Mouse (Mus musculus): ENCODE data around the gene Zc3h18. TPM values are rescaled to one million over a fixed set of nuclear protein-coding genes. Genes with fewer than 3 reads are reported as not detected.

Zc3h18 gene
- total and polyA plus RNA-seq, 2 experiments from 2014 or later = 25.3 to 25.6 TPM

GRCm38 (mm10) chr8:122441326-122441725, 64.9 kb downstream of the Zc3h18 start:
- 95% methylated on average over 1 of the region's 1 CpGs for WGBS
- no peak overlapping the region for H3K9ac ChIP-seq (replicated peaks; ENCODE audit: low read length)
- DNase-seq (ENCODE audit: low spot score) (no peak), ATAC-seq (no peak)
- peaks cover 16% of the 10 kb centered on the region; the same call in 1 of the 2 replicates for H3K4me1 ChIP-seq (ENCODE audit: insufficient read depth, low read length)
- no peak overlapping the region for H3K4me2 ChIP-seq (ENCODE audit: low read depth, low read length)
- peaks cover 16% of the 10 kb centered on the region; the same call in 1 of the 2 replicates for H3K36me3 ChIP-seq (ENCODE audit: insufficient read depth, low read length)
- H3K4me3 ChIP-seq (ENCODE audit: low read length) = no peak overlapping the region
- no peak overlapping the region for H3K27ac ChIP-seq
- no peaks in the 10 kb centered on the region for H3K27me3 ChIP-seq (ENCODE audit: insufficient read depth, low read length)
- no peaks in the 10 kb centered on the region for H3K9me3 ChIP-seq (ENCODE audit: low read length)
- TF ChIP-seq CTCF (IDR thresholded peaks at IDR 0.05; ENCODE audit: low read depth) = no peak

DNA sequence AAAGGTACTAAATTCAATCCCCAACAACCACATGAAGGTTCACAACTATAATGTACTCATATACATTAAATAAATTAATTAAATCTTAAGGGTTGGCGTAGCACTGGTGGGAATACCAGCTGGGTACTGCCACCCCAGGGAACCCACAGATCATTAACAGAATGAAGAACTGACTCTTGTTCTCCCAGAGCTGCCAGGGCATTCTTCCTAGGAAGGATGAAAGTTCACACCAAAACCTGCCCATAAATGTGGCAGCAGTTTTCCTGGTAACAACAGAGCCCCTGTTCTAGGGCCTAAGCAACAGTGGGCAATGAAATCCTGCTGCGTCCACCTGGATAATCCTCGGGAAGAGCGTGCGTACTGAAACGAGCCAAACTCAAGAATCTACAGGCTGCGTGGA, 65.9 kb downstream of the Zc3h18 start:
- Histone ChIP-seq H3K27me3 (ENCODE audit: insufficient read depth, low read length) (no peaks in the 10 kb centered on the region), H3K9ac (replicated peaks; ENCODE audit: low read length) (peak overlapping the region; percentile 71), H3K9me3 (ENCODE audit: low read length) (no peaks in the 10 kb centered on the region), H3K4me3 (ENCODE audit: low read length) (peak overlapping the region; percentile 64), H3K36me3 (ENCODE audit: insufficient read depth, low read length) (peaks cover 13% of the 10 kb centered on the region; the same call in 1 of the 2 replicates), H3K27ac (peak overlapping the region; percentile 82; the same call in 1 of the 2 replicates), H3K4me1 (ENCODE audit: insufficient read depth, low read length) (peaks cover 16% of the 10 kb centered on the region; the same call in 1 of the 2 replicates), H3K4me2 (ENCODE audit: low read depth, low read length) (peak overlapping the region; percentile 70)
- 12% methylated on average over 7 of the region's 7 CpGs for WGBS
- no peak for TF ChIP-seq CTCF (IDR thresholded peaks at IDR 0.05; ENCODE audit: low read depth)
- ATAC-seq (no peak), DNase-seq (ENCODE audit: low spot score) (no peak)

GRCm38 (mm10) chr8:122442781-122443180, 66.4 kb downstream of the Zc3h18 start:
- H3K4me3 ChIP-seq (ENCODE audit: low read length) = peak overlapping the region; percentile 64
- H3K27ac ChIP-seq = peak overlapping the region; percentile 82
- peaks cover 13% of the 10 kb centered on the region; the same call in 1 of the 2 replicates for H3K36me3 ChIP-seq (ENCODE audit: insufficient read depth, low read length)
- peaks cover 16% of the 10 kb centered on the region; the same call in 1 of the 2 replicates for H3K4me1 ChIP-seq (ENCODE audit: insufficient read depth, low read length)
- peak overlapping the region; percentile 70 for H3K4me2 ChIP-seq (ENCODE audit: low read depth, low read length)
- DNase-seq (ENCODE audit: low spot score) (peak; percentile 27), ATAC-seq (no peak)
- 0% methylated on average over 12 of the region's 12 CpGs for WGBS
- peak overlapping the region; percentile 71 for H3K9ac ChIP-seq (replicated peaks; ENCODE audit: low read length)
- H3K27me3 ChIP-seq (ENCODE audit: insufficient read depth, low read length) = no peaks in the 10 kb centered on the region
- no peak for TF ChIP-seq CTCF (IDR thresholded peaks at IDR 0.05; ENCODE audit: low read depth)
- no peaks in the 10 kb centered on the region for H3K9me3 ChIP-seq (ENCODE audit: low read length)

DNA sequence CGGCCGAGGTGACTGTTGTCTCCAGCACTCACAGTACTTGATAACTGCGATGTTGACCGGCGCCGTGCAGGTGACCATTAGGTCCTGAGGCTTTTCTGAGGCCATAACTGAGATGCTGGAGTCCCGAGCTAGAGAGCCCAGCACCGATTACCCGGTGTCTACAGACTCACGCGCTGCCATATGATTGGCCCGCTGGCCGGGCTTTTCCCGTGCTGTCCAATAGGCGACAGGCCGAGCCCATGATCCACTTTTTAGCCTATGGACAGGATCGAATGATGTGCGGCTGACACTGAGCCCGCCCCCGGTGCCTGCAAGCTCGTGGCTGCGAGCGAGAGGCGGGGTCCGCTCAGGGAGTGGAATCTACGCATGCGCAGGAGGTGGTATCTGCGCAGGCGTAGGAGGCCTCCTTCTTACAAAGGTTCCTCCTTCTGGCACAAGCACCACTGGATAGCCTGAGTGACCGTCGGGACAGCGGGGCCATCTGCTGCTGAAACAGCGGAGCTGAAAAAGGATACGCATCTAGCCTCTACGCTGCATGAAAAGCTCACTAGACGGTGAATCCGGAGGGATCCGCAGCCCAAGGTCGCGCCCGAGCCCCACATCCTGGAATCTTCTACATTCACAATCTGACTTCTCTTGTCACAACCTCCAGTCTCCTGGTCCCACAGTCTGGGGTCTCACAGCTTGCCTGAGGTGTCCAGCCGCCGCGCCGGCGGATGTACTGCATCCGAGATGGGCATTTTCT, 67.0 kb downstream of the Zc3h18 start, which contains the start of gene Mvd:
Gene Mvd, minus strand, starts transcription at position 161 of the 745 bp plus-strand sequence.
- peak; percentile 98 for ATAC-seq
- Histone ChIP-seq H3K9ac (replicated peaks; ENCODE audit: low read length) (peak within 1 kb of the TSS; percentile 71), H3K27ac (peak within 1 kb of the TSS; percentile 94), H3K9me3 (ENCODE audit: low read length) (no peaks in the 10 kb centered on the region), H3K4me2 (ENCODE audit: low read depth, low read length) (peak within 1 kb of the TSS; percentile 74), H3K27me3 (ENCODE audit: insufficient read depth, low read length) (no peaks in the 10 kb centered on the region), H3K4me1 (ENCODE audit: insufficient read depth, low read length) (peaks cover 16% of the 10 kb centered on the region; the same call in 1 of the 2 replicates), H3K36me3 (ENCODE audit: insufficient read depth, low read length) (peaks cover 8% of the 10 kb centered on the region; the same call in 1 of the 2 replicates), H3K4me3 (ENCODE audit: low read length) (peak within 1 kb of the TSS; percentile 64)
- under 1% methylated on average over 47 of the region's 47 CpGs for WGBS
- DNase-seq (ENCODE audit: low spot score) = peak; percentile 100
- peak; percentile 53 for TF ChIP-seq CTCF (IDR thresholded peaks at IDR 0.05; ENCODE audit: low read depth)

GRCm38 (mm10) chr8:122444058-122444748, 67.8 kb downstream of the Zc3h18 start:
- H3K36me3 ChIP-seq (ENCODE audit: insufficient read depth, low read length) = peaks cover 4% of the 10 kb centered on the region; the same call in 1 of the 2 replicates
- H3K4me3 ChIP-seq (ENCODE audit: low read length) = peak overlapping the region; percentile 64
- no peaks in the 10 kb centered on the region for H3K27me3 ChIP-seq (ENCODE audit: insufficient read depth, low read length)
- no peaks in the 10 kb centered on the region for H3K9me3 ChIP-seq (ENCODE audit: low read length)
- peaks cover 16% of the 10 kb centered on the region; the same call in 1 of the 2 replicates for H3K4me1 ChIP-seq (ENCODE audit: insufficient read depth, low read length)
- peak overlapping the region; percentile 67 for H3K9ac ChIP-seq (replicated peaks; ENCODE audit: low read length)
- DNase-seq (ENCODE audit: low spot score) (peak; percentile 93), ATAC-seq (peak; percentile 50)
- H3K4me2 ChIP-seq (ENCODE audit: low read depth, low read length) = peak overlapping the region; percentile 74
- WGBS = 3% methylated on average over 19 of the region's 19 CpGs
- TF ChIP-seq CTCF (IDR thresholded peaks at IDR 0.05; ENCODE audit: low read depth) = no peak
- peak overlapping the region; percentile 94 for H3K27ac ChIP-seq

DNA sequence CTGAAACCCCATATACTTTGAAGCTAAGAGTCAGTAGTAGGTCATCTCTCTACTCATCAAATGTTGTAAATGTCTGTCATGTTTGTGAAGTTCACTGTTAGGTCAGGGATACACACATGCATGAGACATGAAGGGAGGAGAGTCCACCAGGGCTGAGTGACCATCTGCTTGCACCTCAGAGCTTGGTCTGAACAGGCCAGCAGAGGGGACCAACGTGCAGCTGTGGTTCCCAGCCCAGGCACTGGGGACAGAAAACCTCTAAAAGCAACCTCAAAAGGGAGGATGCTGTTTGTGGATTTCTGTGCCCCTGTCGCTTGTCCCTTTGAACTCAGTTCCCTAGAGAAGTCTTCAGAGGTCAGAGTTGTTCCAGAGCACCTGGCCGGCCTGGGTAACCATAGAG, 68.8 kb downstream of the Zc3h18 start:
- Histone ChIP-seq H3K4me1 (ENCODE audit: insufficient read depth, low read length) (peaks cover 16% of the 10 kb centered on the region; the same call in 1 of the 2 replicates), H3K4me2 (ENCODE audit: low read depth, low read length) (peak overlapping the region; percentile 74), H3K4me3 (ENCODE audit: low read length) (no peak overlapping the region), H3K9ac (replicated peaks; ENCODE audit: low read length) (no peak overlapping the region; the same call in 1 of the 2 replicates), H3K27me3 (ENCODE audit: insufficient read depth, low read length) (no peaks in the 10 kb centered on the region), H3K27ac (peak overlapping the region; percentile 45; the same call in 1 of the 2 replicates), H3K9me3 (ENCODE audit: low read length) (no peaks in the 10 kb centered on the region), H3K36me3 (ENCODE audit: insufficient read depth, low read length) (no peaks in the 10 kb centered on the region)
- DNase-seq (ENCODE audit: low spot score) = no peak
- no peak for ATAC-seq
- TF ChIP-seq CTCF (IDR thresholded peaks at IDR 0.05; ENCODE audit: low read depth) = peak; percentile 42
- 59% methylated on average over 3 of the region's 3 CpGs for WGBS
